Mouse (Mus musculus): Measurements from ENCODE around the gene Clock. TPM values are rescaled to one million over a fixed set of nuclear protein-coding genes. Genes with fewer than 3 reads are reported as not detected.

Clock gene
- polyA plus RNA-seq, 1 experiment = 5.1 TPM

GRCm38 (mm10) chr5:76333833-76334232 is 29.2 kb upstream of the Clock start:
- H3K4me1 ChIP-seq (ENCODE audit: control insufficient read depth, insufficient read depth, insufficient read length) = no peaks in the 10 kb centered on the region
- no peak overlapping the region for H3K4me3 ChIP-seq (ENCODE audit: extremely low read depth, insufficient read depth, insufficient read length)
- 32% methylated on average over 4 of the region's 4 CpGs for WGBS
- H3K27ac ChIP-seq (ENCODE audit: insufficient read depth, low read length) = no peak overlapping the region
- TF ChIP-seq CTCF (IDR thresholded peaks at IDR 0.05; ENCODE audit: extremely low read depth, insufficient read depth, insufficient read length, insufficient replicate concordance) = no peak
- H3K27me3 ChIP-seq (ENCODE audit: control insufficient read depth, insufficient read depth, low read length) = no peaks in the 10 kb centered on the region
- no peaks in the 10 kb centered on the region for H3K36me3 ChIP-seq (ENCODE audit: control insufficient read depth, insufficient read depth, low read length)
- no peak for DNase-seq (ENCODE audit: low read depth in 1 of 2, low spot score in 2 of 2)

GRCm38 (mm10) chr5:76330953-76331352 is 26.4 kb upstream of the Clock start, which contains the start of gene Pdcl2:
Pdcl2 (minus strand) TSS chr5:76331156.
- Histone ChIP-seq H3K27me3 (ENCODE audit: control insufficient read depth, insufficient read depth, low read length) (no peaks in the 10 kb centered on the region), H3K36me3 (ENCODE audit: control insufficient read depth, insufficient read depth, low read length) (no peaks in the 10 kb centered on the region), H3K27ac (ENCODE audit: insufficient read depth, low read length) (no peak within 1 kb of the TSS), H3K4me1 (ENCODE audit: control insufficient read depth, insufficient read depth, insufficient read length) (no peaks in the 10 kb centered on the region), H3K4me3 (ENCODE audit: extremely low read depth, insufficient read depth, insufficient read length) (no peak within 1 kb of the TSS)
- WGBS = 88% methylated on average over 7 of the region's 7 CpGs
- DNase-seq (ENCODE audit: low read depth in 1 of 2, low spot score in 2 of 2) = no peak
- no peak for TF ChIP-seq POLR2A (IDR thresholded peaks at IDR 0.05; ENCODE audit: low read depth, low read length)
- no peak for TF ChIP-seq CTCF (IDR thresholded peaks at IDR 0.05; ENCODE audit: extremely low read depth, insufficient read depth, insufficient read length, insufficient replicate concordance)

GRCm38 (mm10) chr5:76327296-76327695 is 22.7 kb upstream of the Clock start:
- no peak for DNase-seq (ENCODE audit: low read depth in 1 of 2, low spot score in 2 of 2)
- no peaks in the 10 kb centered on the region for H3K4me1 ChIP-seq (ENCODE audit: control insufficient read depth, insufficient read depth, insufficient read length)
- H3K27me3 ChIP-seq (ENCODE audit: control insufficient read depth, insufficient read depth, low read length) = no peaks in the 10 kb centered on the region
- TF ChIP-seq POLR2A (IDR thresholded peaks at IDR 0.05; ENCODE audit: low read depth, low read length) (no peak), CTCF (IDR thresholded peaks at IDR 0.05; ENCODE audit: extremely low read depth, insufficient read depth, insufficient read length, insufficient replicate concordance) (no peak)
- H3K27ac ChIP-seq (ENCODE audit: insufficient read depth, low read length) = no peak overlapping the region
- 64% methylated on average over 2 of the region's 2 CpGs for WGBS
- H3K36me3 ChIP-seq (ENCODE audit: control insufficient read depth, insufficient read depth, low read length) = no peaks in the 10 kb centered on the region
- no peak overlapping the region for H3K4me3 ChIP-seq (ENCODE audit: extremely low read depth, insufficient read depth, insufficient read length)

GRCm38 (mm10) chr5:76325113-76325512 is 20.5 kb upstream of the Clock start:
- WGBS = 87% methylated on average over 4 of the region's 4 CpGs
- Histone ChIP-seq H3K4me1 (ENCODE audit: control insufficient read depth, insufficient read depth, insufficient read length) (no peaks in the 10 kb centered on the region), H3K27ac (ENCODE audit: insufficient read depth, low read length) (no peak overlapping the region), H3K4me3 (ENCODE audit: extremely low read depth, insufficient read depth, insufficient read length) (no peak overlapping the region), H3K36me3 (ENCODE audit: control insufficient read depth, insufficient read depth, low read length) (no peaks in the 10 kb centered on the region), H3K27me3 (ENCODE audit: control insufficient read depth, insufficient read depth, low read length) (no peaks in the 10 kb centered on the region)
- DNase-seq (ENCODE audit: low read depth in 1 of 2, low spot score in 2 of 2) = no peak
- TF ChIP-seq POLR2A (IDR thresholded peaks at IDR 0.05; ENCODE audit: low read depth, low read length) (no peak), CTCF (IDR thresholded peaks at IDR 0.05; ENCODE audit: extremely low read depth, insufficient read depth, insufficient read length, insufficient replicate concordance) (no peak)

- no peak for DNase-seq (ENCODE audit: low read depth in 1 of 2, low spot score in 2 of 2)
- WGBS = 84% methylated on average over 11 of the region's 11 CpGs
- Histone ChIP-seq H3K36me3 (ENCODE audit: control insufficient read depth, insufficient read depth, low read length) (no peaks in the 10 kb centered on the region), H3K4me3 (ENCODE audit: extremely low read depth, insufficient read depth, insufficient read length) (no peak overlapping the region), H3K27me3 (ENCODE audit: control insufficient read depth, insufficient read depth, low read length) (no peaks in the 10 kb centered on the region), H3K4me1 (ENCODE audit: control insufficient read depth, insufficient read depth, insufficient read length) (no peaks in the 10 kb centered on the region), H3K27ac (ENCODE audit: insufficient read depth, low read length) (no peak overlapping the region)
- no peak for TF ChIP-seq CTCF (IDR thresholded peaks at IDR 0.05; ENCODE audit: extremely low read depth, insufficient read depth, insufficient read length, insufficient replicate concordance)
- no peak for TF ChIP-seq POLR2A (IDR thresholded peaks at IDR 0.05; ENCODE audit: low read depth, low read length)
Measured at GRCm38 (mm10) chr5:76321249-76322196, 16.9 kb upstream of the Clock start.

GRCm38 (mm10) chr5:76308206-76308605 is 3.6 kb upstream of the Clock start:
- no peak for DNase-seq (ENCODE audit: low read depth in 1 of 2, low spot score in 2 of 2)
- no peak overlapping the region for H3K27ac ChIP-seq (ENCODE audit: insufficient read depth, low read length)
- no peaks in the 10 kb centered on the region for H3K27me3 ChIP-seq (ENCODE audit: control insufficient read depth, insufficient read depth, low read length)
- WGBS = 66% methylated on average over 2 of the region's 2 CpGs
- H3K4me1 ChIP-seq (ENCODE audit: control insufficient read depth, insufficient read depth, insufficient read length) = no peaks in the 10 kb centered on the region; the same call in none of the 2 replicates
- TF ChIP-seq POLR2A (IDR thresholded peaks at IDR 0.05; ENCODE audit: low read depth, low read length) = no peak
- TF ChIP-seq CTCF (IDR thresholded peaks at IDR 0.05; ENCODE audit: extremely low read depth, insufficient read depth, insufficient read length, insufficient replicate concordance) = no peak
- H3K36me3 ChIP-seq (ENCODE audit: control insufficient read depth, insufficient read depth, low read length) = no peaks in the 10 kb centered on the region
- no peak overlapping the region for H3K4me3 ChIP-seq (ENCODE audit: extremely low read depth, insufficient read depth, insufficient read length)

GRCm38 (mm10) chr5:76306261-76306660 is 1.7 kb upstream of the Clock start:
- DNase-seq (ENCODE audit: low read depth in 1 of 2, low spot score in 2 of 2) = no peak
- no peak overlapping the region for H3K27ac ChIP-seq (ENCODE audit: insufficient read depth, low read length)

More at GRCm38 (mm10) chr5:76306261-76306660, 1.7 kb upstream of the Clock start:
- Histone ChIP-seq H3K4me1 (ENCODE audit: control insufficient read depth, insufficient read depth, insufficient read length) (no peaks in the 10 kb centered on the region; the same call in none of the 2 replicates), H3K36me3 (ENCODE audit: control insufficient read depth, insufficient read depth, low read length) (no peaks in the 10 kb centered on the region), H3K27me3 (ENCODE audit: control insufficient read depth, insufficient read depth, low read length) (no peaks in the 10 kb centered on the region), H3K4me3 (ENCODE audit: extremely low read depth, insufficient read depth, insufficient read length) (no peak overlapping the region)
- no peak for TF ChIP-seq POLR2A (IDR thresholded peaks at IDR 0.05; ENCODE audit: low read depth, low read length)
- TF ChIP-seq CTCF (IDR thresholded peaks at IDR 0.05; ENCODE audit: extremely low read depth, insufficient read depth, insufficient read length, insufficient replicate concordance) = no peak
- 84% methylated on average over 3 of the region's 3 CpGs for WGBS

Data from spleen, adult 2 months (tissue).